Mouse (Mus musculus): ENCODE data around the gene Slc7a5. TPM values are rescaled to one million over a fixed set of nuclear protein-coding genes. Genes with fewer than 3 reads are reported as not detected.

Slc7a5 gene
- polyA plus RNA-seq, 1 experiment from 2014 or later = 11.6 TPM

- H3K27me3 ChIP-seq (replicated peaks; ENCODE audit: control insufficient read depth, insufficient read depth, low read length) = no peaks in the 10 kb centered on the region
- no peak overlapping the region for H3K9ac ChIP-seq (ENCODE audit: low read depth, low read length)
- H3K4me1 ChIP-seq (ENCODE audit: control insufficient read depth, insufficient read depth, low read length) = peaks cover 7% of the 10 kb centered on the region
- no peaks in the 10 kb centered on the region for H3K9me3 ChIP-seq (ENCODE audit: control insufficient read depth, low read length)
- ATAC-seq = no peak
- H3K36me3 ChIP-seq (ENCODE audit: control insufficient read depth, insufficient read depth, low read length) = no peaks in the 10 kb centered on the region
- H3K4me3 ChIP-seq (ENCODE audit: low read length) = no peak overlapping the region
- no peak overlapping the region for H3K27ac ChIP-seq (ENCODE audit: low read length)
- no peak overlapping the region for H3K4me2 ChIP-seq (ENCODE audit: low read depth, low read length)
- WGBS = 36% methylated on average over 2 of the region's 2 CpGs
Measured at GRCm38 (mm10) chr8:121943057-121943540, 35.6 kb upstream of the Slc7a5 start.

- Histone ChIP-seq H3K9me3 (ENCODE audit: control insufficient read depth, low read length) (no peaks in the 10 kb centered on the region), H3K27ac (ENCODE audit: low read length) (no peak overlapping the region), H3K4me2 (ENCODE audit: low read depth, low read length) (no peak overlapping the region), H3K4me1 (ENCODE audit: control insufficient read depth, insufficient read depth, low read length) (no peaks in the 10 kb centered on the region), H3K27me3 (replicated peaks; ENCODE audit: control insufficient read depth, insufficient read depth, low read length) (no peaks in the 10 kb centered on the region), H3K9ac (ENCODE audit: low read depth, low read length) (no peak overlapping the region), H3K4me3 (ENCODE audit: low read length) (no peak overlapping the region), H3K36me3 (ENCODE audit: control insufficient read depth, insufficient read depth, low read length) (no peaks in the 10 kb centered on the region)
- no peak for ATAC-seq
- 81% methylated on average over 7 of the region's 7 CpGs for WGBS
Measured at GRCm38 (mm10) chr8:121938732-121939131, 31.2 kb upstream of the Slc7a5 start.

GRCm38 (mm10) chr8:121936391-121936790 is 28.9 kb upstream of the Slc7a5 start:
- Histone ChIP-seq H3K4me2 (ENCODE audit: low read depth, low read length) (no peak overlapping the region), H3K9me3 (ENCODE audit: control insufficient read depth, low read length) (no peaks in the 10 kb centered on the region), H3K4me1 (ENCODE audit: control insufficient read depth, insufficient read depth, low read length) (no peaks in the 10 kb centered on the region), H3K27me3 (replicated peaks; ENCODE audit: control insufficient read depth, insufficient read depth, low read length) (no peaks in the 10 kb centered on the region), H3K9ac (ENCODE audit: low read depth, low read length) (no peak overlapping the region), H3K36me3 (ENCODE audit: control insufficient read depth, insufficient read depth, low read length) (no peaks in the 10 kb centered on the region), H3K4me3 (ENCODE audit: low read length) (no peak overlapping the region), H3K27ac (ENCODE audit: low read length) (no peak overlapping the region)
- ATAC-seq = peak; percentile 36; the same call in 1 of the 2 replicates
- 53% methylated on average over 14 of the region's 14 CpGs for WGBS

GRCm38 (mm10) chr8:121935341-121936294 is 28.1 kb upstream of the Slc7a5 start:
- Histone ChIP-seq H3K4me3 (ENCODE audit: low read length) (no peak overlapping the region), H3K9ac (ENCODE audit: low read depth, low read length) (no peak overlapping the region)
- 54% methylated on average over 12 of the region's 12 CpGs for WGBS

GRCm38 (mm10) chr8:121934923-121935322 is 27.4 kb upstream of the Slc7a5 start:
- Histone ChIP-seq H3K4me2 (ENCODE audit: low read depth, low read length) (no peak overlapping the region), H3K4me3 (ENCODE audit: low read length) (no peak overlapping the region), H3K27me3 (replicated peaks; ENCODE audit: control insufficient read depth, insufficient read depth, low read length) (no peaks in the 10 kb centered on the region), H3K9me3 (ENCODE audit: control insufficient read depth, low read length) (no peaks in the 10 kb centered on the region), H3K4me1 (ENCODE audit: control insufficient read depth, insufficient read depth, low read length) (no peaks in the 10 kb centered on the region), H3K9ac (ENCODE audit: low read depth, low read length) (no peak overlapping the region), H3K36me3 (ENCODE audit: control insufficient read depth, insufficient read depth, low read length) (no peaks in the 10 kb centered on the region), H3K27ac (ENCODE audit: low read length) (no peak overlapping the region)
- ATAC-seq = no peak

More at GRCm38 (mm10) chr8:121935341-121936294, 28.1 kb upstream of the Slc7a5 start:
- no peaks in the 10 kb centered on the region for H3K9me3 ChIP-seq (ENCODE audit: control insufficient read depth, low read length)
- H3K4me1 ChIP-seq (ENCODE audit: control insufficient read depth, insufficient read depth, low read length) = no peaks in the 10 kb centered on the region
- no peak for ATAC-seq
- no peak overlapping the region for H3K27ac ChIP-seq (ENCODE audit: low read length)
- no peaks in the 10 kb centered on the region for H3K36me3 ChIP-seq (ENCODE audit: control insufficient read depth, insufficient read depth, low read length)
- no peak overlapping the region for H3K4me2 ChIP-seq (ENCODE audit: low read depth, low read length)
- no peaks in the 10 kb centered on the region for H3K27me3 ChIP-seq (replicated peaks; ENCODE audit: control insufficient read depth, insufficient read depth, low read length)

GRCm38 (mm10) chr8:121934506-121934905 is 27.0 kb upstream of the Slc7a5 start:
- 40% methylated on average over 4 of the region's 4 CpGs for WGBS
- Histone ChIP-seq H3K4me2 (ENCODE audit: low read depth, low read length) (no peak overlapping the region), H3K4me3 (ENCODE audit: low read length) (no peak overlapping the region), H3K27me3 (replicated peaks; ENCODE audit: control insufficient read depth, insufficient read depth, low read length) (no peaks in the 10 kb centered on the region), H3K36me3 (ENCODE audit: control insufficient read depth, insufficient read depth, low read length) (no peaks in the 10 kb centered on the region), H3K9me3 (ENCODE audit: control insufficient read depth, low read length) (no peaks in the 10 kb centered on the region), H3K27ac (ENCODE audit: low read length) (no peak overlapping the region), H3K4me1 (ENCODE audit: control insufficient read depth, insufficient read depth, low read length) (no peaks in the 10 kb centered on the region), H3K9ac (ENCODE audit: low read depth, low read length) (no peak overlapping the region)
- ATAC-seq = no peak

GRCm38 (mm10) chr8:121932668-121933520 is 25.4 kb upstream of the Slc7a5 start:
- WGBS = 84% methylated on average over 14 of the region's 14 CpGs
- H3K9me3 ChIP-seq (ENCODE audit: control insufficient read depth, low read length) = no peaks in the 10 kb centered on the region
- no peaks in the 10 kb centered on the region for H3K36me3 ChIP-seq (ENCODE audit: control insufficient read depth, insufficient read depth, low read length)
- H3K27ac ChIP-seq (ENCODE audit: low read length) = no peak overlapping the region
- no peak overlapping the region for H3K4me3 ChIP-seq (ENCODE audit: low read length)
- ATAC-seq = no peak
- no peak overlapping the region for H3K9ac ChIP-seq (ENCODE audit: low read depth, low read length)
- H3K4me2 ChIP-seq (ENCODE audit: low read depth, low read length) = no peak overlapping the region
- no peaks in the 10 kb centered on the region for H3K4me1 ChIP-seq (ENCODE audit: control insufficient read depth, insufficient read depth, low read length)
- no peaks in the 10 kb centered on the region for H3K27me3 ChIP-seq (replicated peaks; ENCODE audit: control insufficient read depth, insufficient read depth, low read length)

GRCm38 (mm10) chr8:121932026-121932667 is 24.7 kb upstream of the Slc7a5 start:
- no peak for ATAC-seq
- Histone ChIP-seq H3K9me3 (ENCODE audit: control insufficient read depth, low read length) (no peaks in the 10 kb centered on the region), H3K4me3 (ENCODE audit: low read length) (no peak overlapping the region), H3K27me3 (replicated peaks; ENCODE audit: control insufficient read depth, insufficient read depth, low read length) (no peaks in the 10 kb centered on the region), H3K9ac (ENCODE audit: low read depth, low read length) (no peak overlapping the region), H3K4me1 (ENCODE audit: control insufficient read depth, insufficient read depth, low read length) (no peaks in the 10 kb centered on the region), H3K27ac (ENCODE audit: low read length) (no peak overlapping the region), H3K36me3 (ENCODE audit: control insufficient read depth, insufficient read depth, low read length) (no peaks in the 10 kb centered on the region), H3K4me2 (ENCODE audit: low read depth, low read length) (no peak overlapping the region)
- 77% methylated on average over 12 of the region's 12 CpGs for WGBS

GRCm38 (mm10) chr8:121931571-121931970 is 24.1 kb upstream of the Slc7a5 start:
- no peaks in the 10 kb centered on the region for H3K4me1 ChIP-seq (ENCODE audit: control insufficient read depth, insufficient read depth, low read length)
- H3K9me3 ChIP-seq (ENCODE audit: control insufficient read depth, low read length) = no peaks in the 10 kb centered on the region
- no peak overlapping the region for H3K9ac ChIP-seq (ENCODE audit: low read depth, low read length)
- 88% methylated on average over 7 of the region's 7 CpGs for WGBS
- H3K4me2 ChIP-seq (ENCODE audit: low read depth, low read length) = no peak overlapping the region
- H3K27me3 ChIP-seq (replicated peaks; ENCODE audit: control insufficient read depth, insufficient read depth, low read length) = no peaks in the 10 kb centered on the region
- no peak overlapping the region for H3K4me3 ChIP-seq (ENCODE audit: low read length)
- no peak for ATAC-seq
- no peaks in the 10 kb centered on the region for H3K36me3 ChIP-seq (ENCODE audit: control insufficient read depth, insufficient read depth, low read length)
- no peak overlapping the region for H3K27ac ChIP-seq (ENCODE audit: low read length)

Data from intestine, embryonic 16.5 days (tissue).